Mouse (Mus musculus) cortical plate, adult 2 months (tissue): ENCODE data around the gene Prss27.
"Not testable (repeated sequence)": the region's sequence is repeated elsewhere in the genome, so short reads cannot be mapped to it uniquely, and the experiment has no call there.

Source experiments
- CTCF ChIP-seq: fragments of 200-500 bp; IDR thresholded peaks from 2 replicates; pipeline ENCODE4 v1.5.1; 2011; ENCODE audit warnings: mild to moderate bottlenecking, control low read depth, low read length; ENCODE audit not compliant: insufficient read depth; ENCODE audit errors: extremely low read depth
- POLR2A ChIP-seq: fragments of 200-500 bp; IDR thresholded peaks from 2 replicates; pipeline ENCODE4 v1.6.1; 2011; ENCODE audit warnings: mild to moderate bottlenecking, low read length, control low read depth; ENCODE audit not compliant: insufficient read depth; ENCODE audit errors: extremely low read depth

DNA sequence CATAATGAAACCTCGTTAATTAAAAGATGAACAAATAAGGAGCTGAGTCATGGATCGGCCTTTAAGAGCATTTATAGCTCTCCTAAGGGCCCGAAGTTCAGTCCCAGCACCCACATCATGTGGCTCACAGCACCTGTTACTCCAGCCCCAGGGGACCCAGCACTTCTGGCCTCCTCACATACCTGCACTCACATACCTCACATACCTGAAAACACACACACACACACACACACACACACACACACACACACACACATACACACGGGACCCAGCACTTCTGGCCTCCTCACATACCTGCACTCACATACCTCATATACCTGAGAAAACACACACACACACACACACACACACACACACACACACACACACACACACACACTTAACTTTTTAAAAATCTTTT, 48.5 kb downstream of the Prss27 start:
- not testable (repeated sequence) for TF ChIP-seq CTCF, POLR2A
